Mouse (Mus musculus) layer of hippocampus, postnatal 10 days (tissue): ENCODE data around the gene AC109138.7. TPM values are rescaled to one million over a fixed set of nuclear protein-coding genes. Genes with fewer than 3 reads are reported as not detected.

Source experiments
- DNase-seq, 2 experiments: peaks; one replicate each; pipeline ENCODE4 v3.0.0; 2021; ENCODE audit warnings: low spot score in 2 of 2
- long read RNA-seq: library from polyadenylated mRNA; stranded (forward); transcript quantifications from one replicate; pipeline ENCODE4 v2.0.0, GENCODE M21; 2023
- total RNA-seq, 2 experiments: library from RNA; stranded (reverse); gene quantifications; 2 replicates each; pipeline ENCODE4 v1.2.3; 2021

Gene AC109138.7
- total RNA-seq, result not detected
- long read RNA-seq, result 0 reads

DNA sequence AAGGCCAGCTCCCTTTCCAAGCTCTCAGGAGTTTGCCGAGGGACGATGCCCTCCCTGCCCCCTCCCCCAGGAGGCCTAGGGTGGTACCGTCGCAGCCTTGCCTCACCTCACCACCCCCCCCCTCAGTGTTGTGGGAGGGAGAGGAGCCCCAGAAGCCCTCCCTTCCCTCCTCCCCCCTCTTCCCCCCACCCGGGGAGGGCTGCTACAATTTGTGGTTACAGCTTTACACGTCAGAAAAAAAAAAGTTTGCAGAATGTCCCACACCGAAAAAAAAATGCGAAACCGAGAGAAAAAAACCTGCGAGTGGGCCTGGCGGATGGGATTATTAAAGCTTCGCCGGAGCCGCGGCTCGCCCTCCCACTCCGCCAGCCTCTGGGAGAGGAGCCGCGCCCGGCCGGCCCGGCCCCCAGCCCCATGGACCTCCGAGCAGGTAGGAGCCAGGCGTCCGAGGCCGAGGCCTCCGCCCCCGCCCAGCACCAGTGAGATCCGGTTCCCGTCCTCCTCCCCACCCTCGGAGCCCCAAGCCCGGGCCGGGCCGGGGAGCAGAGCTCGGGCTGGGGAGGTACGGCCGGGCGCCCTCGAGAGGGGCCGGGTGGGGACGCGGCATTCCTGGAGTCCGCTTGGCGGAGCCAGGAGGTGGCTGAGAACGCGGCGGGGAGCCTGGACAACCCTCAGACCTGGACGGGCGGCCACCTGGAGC lies at the start of gene AC109138.7, which contains the start of gene Clcf1:
TSS of gene AC109138.7 (plus strand) at position 287 of the 700 bp plus-strand sequence.
TSS of gene Clcf1 (plus strand) at position 168 of the 700 bp plus-strand sequence.
- DNase-seq, result no peak

DNA sequence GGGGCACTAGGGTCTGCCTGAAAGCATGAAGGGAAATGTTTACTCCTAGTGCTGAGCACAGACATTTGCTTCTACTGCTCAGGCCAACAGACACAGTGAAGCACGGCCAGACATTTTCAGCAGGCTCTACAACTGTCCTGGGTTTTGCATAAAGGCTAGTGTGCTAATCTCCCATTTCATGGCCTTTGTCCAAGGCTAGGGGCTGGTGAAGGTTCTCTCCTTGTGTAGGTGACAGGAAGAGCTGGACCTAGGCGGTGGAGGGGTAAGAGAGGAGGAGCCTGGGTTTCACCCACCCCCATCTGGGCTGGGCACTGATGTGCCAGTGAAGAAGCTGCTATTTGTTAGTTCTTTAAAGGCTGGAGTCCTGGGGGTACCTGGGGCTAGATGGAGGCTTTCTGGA lies 49.4 kb upstream of the AC109138.7 start:
- DNase-seq, result peak in 1 of 2 experiments; percentile 10

GRCm38 (mm10) chr19:4166678-4167476 lies 47.3 kb upstream of the AC109138.7 start:
- DNase-seq, result no peak

GRCm38 (mm10) chr19:4169378-4169784 lies 44.8 kb upstream of the AC109138.7 start:
- DNase-seq, result peak; percentile 100

- no peak for DNase-seq
Measured at GRCm38 (mm10) chr19:4169810-4170209, 44.3 kb upstream of the AC109138.7 start.

DNA sequence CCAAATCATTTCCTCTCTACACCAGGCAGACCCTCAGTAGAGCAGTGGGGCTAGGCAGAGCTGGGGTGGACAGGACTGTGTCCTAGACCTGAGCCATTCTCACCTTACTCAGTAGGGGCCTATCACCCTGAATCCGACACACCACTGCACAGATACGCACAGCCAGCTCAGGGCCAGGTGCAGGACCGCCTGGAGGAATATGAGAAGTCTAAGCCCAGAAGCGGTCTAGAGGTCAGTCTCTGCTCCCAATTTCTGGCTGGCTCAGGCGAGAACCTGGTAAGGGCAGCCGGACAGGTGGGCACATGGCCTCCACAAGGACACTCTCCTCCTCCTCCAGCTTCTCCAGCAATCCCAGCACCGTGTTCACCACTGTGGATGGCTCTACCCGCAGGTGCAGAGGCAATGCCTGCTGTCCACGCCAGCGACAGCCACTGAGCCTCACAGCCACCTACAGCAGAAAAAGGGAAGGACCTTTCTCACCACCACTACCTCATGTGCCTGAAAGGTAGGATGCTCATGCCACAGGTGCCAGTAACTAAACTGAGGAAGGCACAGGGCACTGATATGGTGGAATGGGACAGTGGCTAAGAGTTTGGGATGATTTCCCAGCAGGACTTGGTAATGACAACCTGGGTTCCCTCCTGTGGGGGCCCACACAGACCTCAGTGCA lies 43.3 kb upstream of the AC109138.7 start:
- DNase-seq, result peak in 1 of 2 experiments; percentile 4

DNA sequence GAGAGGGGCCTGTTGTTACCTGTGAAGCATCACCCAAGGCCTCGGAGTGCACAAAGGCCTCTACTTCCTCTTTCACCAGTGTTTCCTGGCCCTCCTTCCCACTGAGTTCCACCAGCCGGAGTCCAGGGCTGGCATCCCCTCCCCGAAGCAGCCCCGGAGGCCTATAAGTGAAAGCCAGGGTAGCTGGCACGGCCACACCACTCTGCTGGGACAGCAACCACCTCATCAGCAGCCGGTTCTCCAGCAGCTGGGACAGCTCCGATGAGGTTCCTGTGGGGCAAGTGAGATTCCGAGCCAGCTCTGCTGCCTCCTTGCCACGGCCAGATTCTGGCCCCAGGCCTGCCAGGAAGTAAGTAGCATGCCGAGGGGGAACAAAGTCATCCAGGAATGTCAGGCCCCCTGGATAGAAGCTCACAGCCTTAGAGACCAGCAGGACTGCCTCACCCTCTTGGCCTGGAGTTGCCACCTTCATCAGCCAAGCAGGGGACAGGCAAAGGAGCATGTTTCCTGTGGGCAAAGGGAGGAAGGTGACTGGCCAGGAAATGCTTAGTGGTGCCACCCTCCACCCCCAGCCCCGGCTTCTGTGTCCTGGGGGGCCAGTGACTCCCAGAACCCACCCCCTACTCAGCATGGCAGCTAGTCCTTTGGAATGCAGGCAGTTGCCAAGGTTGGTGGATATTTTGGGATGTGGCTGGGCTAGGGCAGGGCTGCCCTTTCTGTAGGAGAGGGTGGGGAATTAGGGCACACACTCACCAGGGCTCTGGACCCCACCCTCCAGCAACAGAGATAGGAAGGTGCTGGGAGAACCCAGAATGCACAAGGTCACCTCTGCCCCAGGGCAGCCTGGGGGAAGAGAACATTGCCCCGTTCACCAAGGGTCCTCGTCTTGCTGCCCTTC lies 42.5 kb upstream of the AC109138.7 start:
- DNase-seq, result peak in 1 of 2 experiments; percentile 4

DNA sequence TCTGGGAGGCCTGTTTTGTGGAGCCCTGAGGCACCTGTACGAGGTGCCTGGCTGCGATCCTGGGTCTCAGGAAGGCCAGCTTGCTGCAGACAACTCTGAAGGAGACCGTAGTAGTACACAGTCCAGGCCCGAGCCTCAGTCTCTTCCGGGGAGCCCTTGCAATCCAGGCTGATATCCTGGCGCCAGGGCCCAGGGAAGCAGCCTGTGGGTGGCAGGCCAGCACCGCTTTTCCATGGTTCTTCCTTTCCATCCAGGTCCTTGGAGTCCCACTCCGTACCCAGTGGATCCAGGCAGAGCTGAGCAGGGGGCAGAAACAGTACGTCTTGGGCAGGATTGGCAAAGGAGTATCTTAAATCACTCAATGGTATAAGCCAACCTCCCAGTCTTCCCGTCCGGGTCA lies 41.2 kb upstream of the AC109138.7 start:
- no peak for DNase-seq

DNA sequence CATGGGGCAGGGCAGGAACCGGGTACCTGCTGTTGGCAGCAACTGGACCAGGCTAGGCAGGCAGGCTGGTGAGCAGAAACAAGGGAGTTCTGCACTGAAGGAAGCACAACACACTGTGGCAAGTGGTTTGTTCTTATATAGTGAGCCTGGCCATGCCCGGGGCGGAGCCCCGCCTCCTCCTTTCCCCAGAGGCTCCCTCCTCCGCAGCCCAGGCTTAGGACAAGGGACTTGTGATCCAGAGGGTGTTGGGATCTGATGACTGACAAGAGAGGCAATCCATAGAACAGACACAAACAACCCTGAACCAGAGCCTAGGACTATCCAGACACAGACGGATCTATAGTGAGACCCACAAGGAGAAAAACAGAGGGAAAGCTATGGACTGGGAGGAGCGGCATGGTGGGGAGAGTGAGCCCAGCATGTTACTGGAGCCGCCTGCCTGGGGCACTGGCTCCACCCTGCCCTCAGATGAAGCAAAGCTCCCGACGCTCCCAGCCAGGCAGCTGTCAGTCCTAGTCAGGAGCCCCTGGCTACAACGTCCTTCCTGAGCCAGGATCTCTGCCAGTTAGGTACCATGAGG lies 38.7 kb upstream of the AC109138.7 start, which contains the start of gene Carns1:
TSS of gene Carns1 (minus strand) at position 112 of the 580 bp plus-strand sequence.
- DNase-seq, result no peak

DNA sequence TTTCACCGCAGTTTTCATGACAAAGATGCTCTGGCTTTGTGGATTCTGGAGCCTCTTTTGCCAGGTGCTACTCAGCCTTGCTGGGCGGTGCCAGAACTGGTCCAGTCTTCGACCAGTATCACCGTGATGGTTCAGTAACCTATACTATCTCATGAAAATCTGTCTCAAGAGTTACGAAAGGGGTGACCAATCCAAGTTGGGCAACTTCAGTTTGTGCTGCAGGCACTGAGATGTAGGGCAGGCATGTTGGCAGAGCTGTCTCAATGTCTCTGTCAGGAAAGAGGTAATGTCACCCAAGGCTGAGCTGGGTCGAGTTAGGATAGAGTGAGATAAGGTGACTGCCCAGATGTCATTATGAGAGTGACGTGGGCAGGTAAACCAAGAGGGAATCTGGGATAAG lies 33.7 kb upstream of the AC109138.7 start:
- no peak for DNase-seq

GRCm38 (mm10) chr19:4181892-4182291 lies 32.3 kb upstream of the AC109138.7 start:
- DNase-seq, result peak in 1 of 2 experiments; percentile 63

DNA sequence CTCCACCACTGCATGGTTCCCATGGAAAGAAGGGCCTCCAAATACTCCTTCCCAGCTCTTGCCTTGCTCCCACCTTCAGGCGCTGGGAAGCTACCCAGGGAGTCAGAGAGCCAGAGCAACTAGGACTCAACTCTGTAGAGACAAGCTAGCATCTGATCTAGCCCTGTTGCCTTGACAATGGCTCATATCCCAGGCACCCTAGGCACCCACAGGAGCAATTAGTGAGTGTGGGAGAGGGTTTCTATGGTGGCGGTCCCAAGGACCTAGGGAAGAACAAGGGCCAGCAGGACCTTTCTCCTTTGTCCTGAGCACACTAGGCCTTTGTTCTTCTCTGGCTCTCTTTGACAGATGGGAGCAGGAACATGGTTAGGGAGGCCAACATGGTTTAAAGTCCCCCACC lies 30.5 kb upstream of the AC109138.7 start:
- DNase-seq, result peak in 1 of 2 experiments; percentile 32

DNA sequence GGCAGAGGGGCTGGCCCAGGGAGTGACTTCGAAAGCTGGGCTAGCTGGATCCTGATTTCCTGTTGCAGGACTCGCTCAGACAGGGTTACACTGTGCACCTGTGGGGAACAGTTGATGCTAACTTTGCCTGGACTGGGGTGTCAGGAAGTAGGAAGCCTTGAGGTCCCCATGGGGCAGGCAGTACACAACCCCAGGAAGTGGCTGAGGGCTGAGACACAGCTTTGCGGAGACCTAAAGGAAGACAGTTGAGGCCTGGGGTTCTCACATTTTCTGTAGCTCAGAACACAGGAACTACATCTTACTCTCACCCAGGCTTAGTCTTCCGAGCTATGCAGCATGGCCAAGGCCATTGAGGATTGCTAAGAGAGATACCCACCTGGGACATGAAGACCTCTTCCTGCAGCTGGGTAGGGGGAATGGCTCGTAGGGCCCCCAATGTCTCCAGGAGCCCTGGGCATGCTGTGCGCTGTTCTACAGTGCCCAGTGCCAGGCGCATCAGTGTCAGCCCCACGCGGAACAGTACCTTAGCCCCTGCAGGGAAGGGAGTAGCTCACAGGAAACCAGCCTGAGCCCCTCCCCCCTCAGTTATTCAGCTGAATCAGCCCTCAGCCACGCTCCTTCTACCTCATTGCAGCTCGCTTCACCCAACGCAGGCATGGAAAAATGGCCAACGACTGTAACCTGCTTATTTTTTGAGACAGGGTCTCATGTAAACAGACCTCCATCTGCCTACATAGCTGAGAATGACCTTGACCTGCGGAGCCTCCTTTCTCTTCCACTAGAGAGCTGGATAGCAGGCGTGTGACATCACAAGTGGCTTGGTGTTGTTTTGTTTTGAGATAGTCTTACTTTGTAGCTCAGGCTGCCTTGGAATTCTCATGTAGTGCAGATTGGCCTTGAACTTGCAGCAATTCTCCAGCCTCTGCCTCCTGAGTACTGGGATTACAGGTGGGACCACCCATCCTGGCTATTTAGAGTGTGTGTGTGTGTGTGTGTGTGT lies 28.9 kb upstream of the AC109138.7 start:
- no peak for DNase-seq

- DNase-seq, result no peak
Measured at GRCm38 (mm10) chr19:4187303-4187702, 26.9 kb upstream of the AC109138.7 start.

GRCm38 (mm10) chr19:4189051-4189620 lies 25.0 kb upstream of the AC109138.7 start:
- DNase-seq, result no peak

DNA sequence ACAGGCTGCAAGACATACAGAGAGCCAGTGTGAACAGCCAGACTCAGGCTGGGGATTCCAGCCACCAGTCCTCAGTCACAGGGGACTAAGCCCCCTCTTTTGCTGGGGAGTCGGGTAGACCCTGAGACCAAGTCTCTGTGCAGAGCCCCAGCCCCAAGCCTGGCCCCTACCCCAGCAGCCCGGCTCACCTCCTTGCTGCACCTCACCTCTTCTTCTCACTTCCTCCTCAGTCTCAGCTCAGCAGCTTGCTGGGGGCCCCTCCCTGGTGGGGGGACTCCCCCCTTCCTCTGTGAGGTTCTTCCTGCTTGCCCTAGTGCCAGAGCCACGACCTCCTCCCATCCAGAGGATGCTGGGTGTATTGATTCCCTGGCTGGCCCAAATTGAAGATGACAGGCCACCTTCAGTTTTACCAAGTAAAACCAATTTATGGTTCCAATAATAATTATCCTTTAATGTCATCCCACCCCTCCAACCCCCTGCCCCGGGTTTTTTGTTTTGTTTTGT lies 23.3 kb upstream of the AC109138.7 start, which contains the start of gene Tbc1d10c:
TSS of gene Tbc1d10c (minus strand) at position 454 of the 504 bp plus-strand sequence.
- peak in 1 of 2 experiments; percentile 19 for DNase-seq

GRCm38 (mm10) chr19:4191528-4192250 lies 22.5 kb upstream of the AC109138.7 start, which contains the start of gene Ppp1ca:
TSS of gene Ppp1ca (plus strand) at chr19:4192065.
- peak; percentile 96 to 97 for DNase-seq
